Mouse (Mus musculus): ENCODE measurements around the gene Vegfb. TPM values are rescaled to one million over a fixed set of nuclear protein-coding genes. Genes with fewer than 3 reads are reported as not detected.
A peak's percentile ranks its signal among the peaks of the same experiment; 100 is the strongest.

The Vegfb gene
- polyA plus RNA-seq, 1 experiment from 2014 or later = 44.6 TPM

DNA sequence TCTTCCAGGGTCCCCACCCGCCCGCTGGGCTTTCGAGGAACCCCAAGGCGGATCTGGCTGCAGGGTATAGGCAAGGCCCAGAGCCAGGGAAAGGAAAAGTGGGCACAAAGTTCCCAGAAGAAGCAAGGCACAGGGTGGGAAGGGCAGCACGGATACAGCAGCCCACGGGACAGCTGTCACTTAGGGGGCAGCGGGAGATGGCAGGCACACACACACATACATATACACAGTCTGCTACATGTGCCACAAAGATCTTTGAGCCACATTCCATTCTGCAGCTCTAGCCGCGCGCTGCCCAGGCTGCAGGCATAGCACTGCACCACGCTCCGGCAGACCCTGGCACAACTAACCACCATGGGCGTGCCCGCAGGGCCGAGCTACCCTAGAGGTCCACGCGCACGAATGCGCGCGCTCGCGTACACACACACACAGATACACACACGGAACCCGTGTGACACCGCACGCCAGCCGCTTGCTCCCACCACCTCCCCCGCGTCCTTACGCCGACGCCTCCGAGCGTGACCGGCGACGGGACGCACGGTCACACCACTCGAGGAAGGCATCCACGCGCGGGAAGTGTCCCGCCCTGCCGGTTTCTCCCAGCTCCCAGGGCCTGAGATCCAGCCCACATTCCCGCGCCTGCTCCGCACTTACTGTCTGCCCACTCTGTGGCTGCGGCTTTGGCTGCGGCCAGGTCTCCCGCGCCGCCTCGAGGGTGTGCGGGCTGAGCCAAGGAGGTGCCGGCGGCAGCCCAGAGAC is 53.8 kb downstream of the Vegfb start:
- DNase-seq (peak; percentile 46), ATAC-seq (ENCODE audit: insufficient read depth) (peak; percentile 47; the same call in 1 of the 2 replicates)
- Histone ChIP-seq H3K4me3 (ENCODE audit: low read depth, low read length) (peak overlapping the region; percentile 41), H3K9ac (peak overlapping the region; percentile 46), H3K9me3 (ENCODE audit: low read depth, low read length) (no peaks in the 10 kb centered on the region), H3K27me3 (ENCODE audit: insufficient read depth, low read length) (peaks cover 67% of the 10 kb centered on the region), H3K27ac (ENCODE audit: low read depth) (no peak overlapping the region), H3K4me1 (ENCODE audit: insufficient read depth) (no peaks in the 10 kb centered on the region), H3K4me2 (peak overlapping the region; percentile 74), H3K36me3 (ENCODE audit: insufficient read depth) (no peaks in the 10 kb centered on the region)
- TF ChIP-seq CTCF (IDR thresholded peaks at IDR 0.05; ENCODE audit: low read depth) = no peak
- 4% methylated on average over 58 of the region's 58 CpGs for WGBS

DNA sequence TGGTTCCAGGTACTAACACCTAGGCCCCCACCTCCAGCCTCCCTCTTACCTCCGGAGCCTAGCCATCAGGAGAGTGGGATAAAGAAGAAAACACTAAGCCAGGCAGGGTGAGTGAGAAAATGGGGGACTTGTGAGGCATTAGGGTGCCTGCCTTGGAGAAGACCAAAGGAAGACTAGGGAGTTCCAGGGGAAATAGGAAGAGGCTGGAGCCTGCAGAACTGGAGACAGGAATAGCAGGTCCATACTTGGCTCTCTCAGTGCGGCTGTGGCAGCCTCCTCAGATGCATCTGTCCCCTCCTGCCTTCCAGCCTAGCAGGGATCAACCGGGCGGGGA is 54.4 kb downstream of the Vegfb start:
- Histone ChIP-seq H3K4me2 (0 out of 2 replicates have a peak overlapping the region, but pooled peaks have one; percentile 74), H3K27me3 (ENCODE audit: insufficient read depth, low read length) (peaks cover 73% of the 10 kb centered on the region)

More for the DNA sequence above, 54.4 kb downstream of the Vegfb start:
- no peaks in the 10 kb centered on the region for H3K36me3 ChIP-seq (ENCODE audit: insufficient read depth)
- no peak for TF ChIP-seq CTCF (IDR thresholded peaks at IDR 0.05; ENCODE audit: low read depth)
- ATAC-seq (ENCODE audit: insufficient read depth) (no peak), DNase-seq (no peak)
- WGBS = 26% methylated on average over 4 of the region's 4 CpGs
- H3K9me3 ChIP-seq (ENCODE audit: low read depth, low read length) = no peaks in the 10 kb centered on the region
- H3K9ac ChIP-seq = no peak overlapping the region
- H3K27ac ChIP-seq (ENCODE audit: low read depth) = no peak overlapping the region
- H3K4me1 ChIP-seq (ENCODE audit: insufficient read depth) = no peaks in the 10 kb centered on the region
- peak overlapping the region; percentile 41; the same call in 1 of the 2 replicates for H3K4me3 ChIP-seq (ENCODE audit: low read depth, low read length)

Other genes with a start within 250 kb of the Vegfb start
- gene Rps6ka4, start 147.0 kb downstream of the Vegfb start, polyA plus RNA-seq (2014; fragmentation: Nextera tagmentation; extraction: Ambion mirVana) = 28.6 and 29.8 TPM in 2 replicates
- gene Ccdc88b, start 129.4 kb downstream of the Vegfb start, polyA plus RNA-seq (2014; fragmentation: Nextera tagmentation; extraction: Ambion mirVana) = 1.0 and 1.5 TPM in 2 replicates
- 151 and 155 TPM in 2 replicates for gene Trmt112, start 78.0 kb downstream of the Vegfb start, polyA plus RNA-seq (2014; fragmentation: Nextera tagmentation; extraction: Ambion mirVana)
- 151 and 153 TPM in 2 replicates for gene Prdx5, start 77.5 kb downstream of the Vegfb start, polyA plus RNA-seq (2014; fragmentation: Nextera tagmentation; extraction: Ambion mirVana)
- gene Esrra, start 65.8 kb downstream of the Vegfb start, polyA plus RNA-seq (2014; fragmentation: Nextera tagmentation; extraction: Ambion mirVana) = 3.1 and 4.2 TPM in 2 replicates
- 2.2 and 2.3 TPM in 2 replicates for gene Catsperz, start 62.3 kb downstream of the Vegfb start, polyA plus RNA-seq (2014; fragmentation: Nextera tagmentation; extraction: Ambion mirVana)
- 0.17 and 0.38 TPM in 2 replicates for gene Kcnk4, start 53.1 kb downstream of the Vegfb start, polyA plus RNA-seq (2014; fragmentation: Nextera tagmentation; extraction: Ambion mirVana)
- 61.0 and 65.0 TPM in 2 replicates for gene Bad, start 45.8 kb downstream of the Vegfb start, polyA plus RNA-seq (2014; fragmentation: Nextera tagmentation; extraction: Ambion mirVana)
- 21.8 and 23.5 TPM in 2 replicates for gene Gpr137, start 45.2 kb downstream of the Vegfb start, polyA plus RNA-seq (2014; fragmentation: Nextera tagmentation; extraction: Ambion mirVana)
- gene Ppp1r14b, start 12.7 kb downstream of the Vegfb start, polyA plus RNA-seq (2014; fragmentation: Nextera tagmentation; extraction: Ambion mirVana) = 218 and 224 TPM in 2 replicates
- gene Plcb3, start 11.2 kb downstream of the Vegfb start, polyA plus RNA-seq (2014; fragmentation: Nextera tagmentation; extraction: Ambion mirVana) = 53.3 and 55.9 TPM in 2 replicates
- 84.4 and 84.8 TPM in 2 replicates for gene Fkbp2, start 7.2 kb downstream of the Vegfb start, polyA plus RNA-seq (2014; fragmentation: Nextera tagmentation; extraction: Ambion mirVana)
- 18.6 and 22.8 TPM in 2 replicates for gene Dnajc4, start 4.9 kb upstream of the Vegfb start, polyA plus RNA-seq (2014; fragmentation: Nextera tagmentation; extraction: Ambion mirVana)
- gene Nudt22, start 8.5 kb upstream of the Vegfb start, polyA plus RNA-seq (2014; fragmentation: Nextera tagmentation; extraction: Ambion mirVana) = 20.4 and 20.7 TPM in 2 replicates
- gene Trpt1, start 8.5 kb upstream of the Vegfb start, polyA plus RNA-seq (2014; fragmentation: Nextera tagmentation; extraction: Ambion mirVana) = 9.0 and 10.5 TPM in 2 replicates
- 8.6 and 9.1 TPM in 2 replicates for gene Fermt3, start 31.8 kb upstream of the Vegfb start, polyA plus RNA-seq (2014; fragmentation: Nextera tagmentation; extraction: Ambion mirVana)
- 250 and 255 TPM in 2 replicates for gene Stip1, start 52.3 kb upstream of the Vegfb start, polyA plus RNA-seq (2014; fragmentation: Nextera tagmentation; extraction: Ambion mirVana)
- gene Macrod1, start 69.2 kb upstream of the Vegfb start, polyA plus RNA-seq (2014; fragmentation: Nextera tagmentation; extraction: Ambion mirVana) = 11.0 and 11.4 TPM in 2 replicates
- 1.4 and 2.0 TPM in 2 replicates for gene Flrt1, start 118.1 kb upstream of the Vegfb start, polyA plus RNA-seq (2014; fragmentation: Nextera tagmentation; extraction: Ambion mirVana)
- gene Otub1, start 218.7 kb upstream of the Vegfb start, polyA plus RNA-seq (2014; fragmentation: Nextera tagmentation; extraction: Ambion mirVana) = 206 and 221 TPM in 2 replicates
- gene Cox8a, start 230.0 kb upstream of the Vegfb start, polyA plus RNA-seq (2014; fragmentation: Nextera tagmentation; extraction: Ambion mirVana) = 917 and 922 TPM in 2 replicates